13 mouse cellular contexts compared by ENCODE assay signal in the genomic region with DNA sequence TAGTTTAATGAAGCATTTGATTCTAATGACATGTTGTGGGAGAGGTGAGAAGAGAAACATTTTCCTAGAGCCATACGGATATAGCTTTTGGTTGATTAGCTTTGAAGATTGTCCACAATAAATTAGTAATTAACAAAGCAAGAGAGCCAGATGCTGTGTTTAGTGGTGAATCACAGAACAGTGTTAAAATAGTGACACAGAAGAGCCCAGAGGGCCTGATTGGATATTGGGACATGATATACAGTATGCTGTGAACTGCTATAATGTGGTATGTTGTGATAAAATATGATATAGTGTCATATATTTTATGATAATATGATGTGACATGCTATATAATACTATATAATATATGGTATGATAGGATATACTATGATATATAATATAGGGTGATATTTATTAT.
"Had no signal": no experiment of that assay in that cellular context is flagged by ENCODE, and none has a peak within 500 bp of the region (broad histone marks: within the 10 kb centered on the region; RNA-seq: fewer than 3 reads in every experiment).

No protein-coding gene starts in this region.

- H3K27me3 ChIP-seq: limb, embryonic 12.5 days; liver, embryonic 13.5 days; lung, embryonic 15.5 days; midbrain, embryonic 12.5 days had no signal

- H3K36me3 ChIP-seq: limb, embryonic 12.5 days; liver, embryonic 13.5 days; lung, embryonic 15.5 days; midbrain, embryonic 12.5 days had no signal

- H3K4me1 ChIP-seq: limb, embryonic 12.5 days; liver, embryonic 13.5 days; lung, embryonic 15.5 days; midbrain, embryonic 12.5 days had no signal

- H3K27ac ChIP-seq: layer of hippocampus, adult 2 months; limb, embryonic 12.5 days; liver, embryonic 13.5 days; lung, embryonic 15.5 days; midbrain, embryonic 12.5 days; stomach, postnatal 0 days had no signal

- DNase-seq: kidney, postnatal 10 days; kidney, postnatal 4 days; liver; liver, embryonic 13.5 days; liver, postnatal 0 days; lung, postnatal 14 days; right cerebral cortex, adult 18-20 months had no signal

- H3K4me2 ChIP-seq: limb, embryonic 12.5 days; liver, embryonic 13.5 days; lung, embryonic 15.5 days; midbrain, embryonic 12.5 days had no signal

- H3K4me3 ChIP-seq: layer of hippocampus, adult 2 months; limb, embryonic 12.5 days; liver, embryonic 13.5 days; lung, embryonic 15.5 days; midbrain, embryonic 12.5 days had no signal

- H3K9me3 ChIP-seq: limb, embryonic 12.5 days; liver, embryonic 13.5 days; lung, embryonic 15.5 days; midbrain, embryonic 12.5 days had no signal

- ATAC-seq: liver, postnatal 0 days; midbrain, embryonic 16.5 days had no signal

- H3K9ac ChIP-seq: limb, embryonic 12.5 days; liver, embryonic 13.5 days; liver, postnatal 0 days; lung, embryonic 15.5 days; midbrain, embryonic 12.5 days had no signal
